Mouse (Mus musculus): ENCODE data around the gene Rnase1. TPM values are rescaled to one million over a fixed set of nuclear protein-coding genes. Genes with fewer than 3 reads are reported as not detected.
"Not testable (repeated sequence)": the region's sequence is repeated elsewhere in the genome, so short reads cannot be mapped to it uniquely, and the experiment has no call there.

The Rnase1 gene
- total RNA-seq (2014; rRNA removed) (7.4 and 28.5 TPM in 2 replicates), polyA plus RNA-seq (2012; rRNA removed) (0.09 TPM in 2 replicates)

- H3K36me3 ChIP-seq (ENCODE audit: control insufficient read depth, insufficient read depth, low read length): no peaks in the 10 kb centered on the region
- no peak within 1 kb of the TSS for H3K27ac ChIP-seq (replicated peaks; ENCODE audit: insufficient read depth, low read depth, low read length)
- no peaks in the 10 kb centered on the region for H3K27me3 ChIP-seq (ENCODE audit: control insufficient read depth, insufficient read depth, low read length)
- H3K4me1 ChIP-seq (ENCODE audit: control insufficient read depth, insufficient read depth, low read length): no peaks in the 10 kb centered on the region
- no peak for DNase-seq (ENCODE audit: extremely low read depth, low read depth, low spot score)
- no peak within 1 kb of the TSS for H3K4me3 ChIP-seq (ENCODE audit: insufficient read depth, low read depth, low read length)
- H3K9ac ChIP-seq (ENCODE audit: low read depth, low read length): no peak within 1 kb of the TSS
- WGBS: 83% methylated on average over 2 of the region's 2 CpGs
- TF ChIP-seq CTCF (IDR thresholded peaks at IDR 0.05; ENCODE audit: low read depth, low read length) (no peak), POLR2A (IDR thresholded peaks at IDR 0.05; ENCODE audit: extremely low read depth, insufficient read depth, low read length) (no peak)
- no peaks in the 10 kb centered on the region for H3K79me2 ChIP-seq (ENCODE audit: control insufficient read depth, insufficient read depth, low read length)
These were observed at the start of gene Rnase1 for GRCm38 (mm10) chr14:51146685-51147084. Rnase1 (minus strand) TSS chr14:51146785.

DNA sequence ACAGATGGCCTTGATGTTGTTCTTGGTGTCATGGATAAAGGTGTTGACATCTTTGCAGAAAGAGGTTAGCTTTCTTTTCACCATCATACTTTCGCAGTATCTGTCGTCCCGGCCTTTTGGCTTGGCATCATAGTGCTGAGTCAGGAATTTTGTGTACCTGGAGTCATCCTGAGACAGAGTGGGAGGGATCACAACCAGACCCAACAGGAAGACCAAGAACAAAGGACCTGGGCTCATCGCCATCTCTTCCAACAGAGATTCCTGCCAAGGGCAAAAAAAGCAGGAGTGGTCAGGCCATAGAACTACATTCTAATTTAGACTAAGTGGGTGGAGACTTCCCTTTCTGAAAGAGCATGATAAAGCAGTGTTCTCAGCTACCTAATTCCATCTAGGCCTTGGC lies 49.1 kb upstream of the Rnase1 start:
- Histone ChIP-seq H3K79me2 (ENCODE audit: control insufficient read depth, insufficient read depth, low read length) (no peaks in the 10 kb centered on the region), H3K4me1 (ENCODE audit: control insufficient read depth, insufficient read depth, low read length) (no peaks in the 10 kb centered on the region), H3K9ac (ENCODE audit: low read depth, low read length) (no peak overlapping the region), H3K4me3 (ENCODE audit: insufficient read depth, low read depth, low read length) (no peak overlapping the region), H3K36me3 (ENCODE audit: control insufficient read depth, insufficient read depth, low read length) (no peaks in the 10 kb centered on the region), H3K27ac (replicated peaks; ENCODE audit: insufficient read depth, low read depth, low read length) (no peak overlapping the region), H3K27me3 (ENCODE audit: control insufficient read depth, insufficient read depth, low read length) (no peaks in the 10 kb centered on the region)
- WGBS: 80% methylated on average over 4 of the region's 4 CpGs
- DNase-seq (ENCODE audit: extremely low read depth, low read depth, low spot score): no peak
- TF ChIP-seq POLR2A (IDR thresholded peaks at IDR 0.05; ENCODE audit: extremely low read depth, insufficient read depth, low read length) (no peak), CTCF (IDR thresholded peaks at IDR 0.05; ENCODE audit: low read depth, low read length) (no peak)

GRCm38 (mm10) chr14:51181051-51181450 lies 34.5 kb upstream of the Rnase1 start:
- H3K27ac ChIP-seq (replicated peaks; ENCODE audit: insufficient read depth, low read depth, low read length); H3K79me2 ChIP-seq (ENCODE audit: control insufficient read depth, insufficient read depth, low read length); H3K27me3 ChIP-seq (ENCODE audit: control insufficient read depth, insufficient read depth, low read length); H3K36me3 ChIP-seq (ENCODE audit: control insufficient read depth, insufficient read depth, low read length); H3K9ac ChIP-seq (ENCODE audit: low read depth, low read length); H3K4me1 ChIP-seq (ENCODE audit: control insufficient read depth, insufficient read depth, low read length); H3K4me3 ChIP-seq (ENCODE audit: insufficient read depth, low read depth, low read length); DNase-seq (ENCODE audit: extremely low read depth, low read depth, low spot score): not testable (repeated sequence)
- WGBS: 73% methylated on average over 2 of the region's 2 CpGs

DNA sequence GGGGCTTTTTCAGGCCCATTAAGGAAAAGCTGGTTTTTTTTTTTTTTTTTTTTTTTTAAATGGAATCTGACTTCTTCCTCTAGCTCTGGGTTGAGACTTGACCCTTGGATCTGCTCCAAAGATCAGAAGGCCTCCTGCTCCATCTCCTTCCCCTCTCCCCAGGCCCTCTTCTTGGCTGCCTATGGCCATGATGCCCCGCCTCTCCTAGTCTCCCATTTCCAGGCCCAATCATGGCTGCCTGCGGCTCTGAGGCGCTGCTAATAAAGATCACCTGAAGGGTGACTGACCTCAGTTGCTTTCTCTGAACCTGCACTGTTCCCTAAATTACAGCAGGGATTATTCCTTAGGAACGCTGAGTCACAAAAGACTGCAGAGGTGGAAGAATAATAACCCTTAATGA lies 27.3 kb upstream of the Rnase1 start:
- no peaks in the 10 kb centered on the region for H3K27me3 ChIP-seq (ENCODE audit: control insufficient read depth, insufficient read depth, low read length)
- TF ChIP-seq CTCF (IDR thresholded peaks at IDR 0.05; ENCODE audit: low read depth, low read length): no peak
- TF ChIP-seq POLR2A (IDR thresholded peaks at IDR 0.05; ENCODE audit: extremely low read depth, insufficient read depth, low read length): no peak
- 91% methylated on average over 4 of the region's 4 CpGs for WGBS

DNA sequence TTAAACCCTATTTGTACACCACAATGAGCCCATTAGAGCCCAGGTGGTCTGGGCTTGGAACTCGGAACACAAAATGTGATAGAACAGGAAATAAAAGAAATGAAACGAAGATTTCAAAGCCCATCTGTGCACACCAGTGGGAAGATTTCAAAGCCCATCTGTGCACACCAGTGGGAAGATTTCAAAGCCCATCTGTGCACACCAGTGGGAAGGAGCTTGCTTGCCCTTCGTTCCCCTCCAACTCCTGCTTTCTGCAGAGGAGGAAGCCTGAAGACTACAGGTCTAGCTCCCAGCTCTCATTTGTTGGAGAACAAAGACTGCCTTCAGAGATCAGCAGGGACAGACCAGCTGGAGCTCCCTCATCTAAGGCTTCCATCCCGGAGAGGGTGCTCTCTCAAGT lies 26.4 kb upstream of the Rnase1 start:
- WGBS: 60% methylated on average over 4 of the region's 4 CpGs
- not testable (repeated sequence) for H3K4me1 ChIP-seq (ENCODE audit: control insufficient read depth, insufficient read depth, low read length); H3K36me3 ChIP-seq (ENCODE audit: control insufficient read depth, insufficient read depth, low read length); DNase-seq (ENCODE audit: extremely low read depth, low read depth, low spot score); H3K79me2 ChIP-seq (ENCODE audit: control insufficient read depth, insufficient read depth, low read length); H3K27me3 ChIP-seq (ENCODE audit: control insufficient read depth, insufficient read depth, low read length); H3K4me3 ChIP-seq (ENCODE audit: insufficient read depth, low read depth, low read length); H3K9ac ChIP-seq (ENCODE audit: low read depth, low read length); H3K27ac ChIP-seq (replicated peaks; ENCODE audit: insufficient read depth, low read depth, low read length)

More for the DNA sequence above, 27.3 kb upstream of the Rnase1 start:
- Histone ChIP-seq H3K9ac (ENCODE audit: low read depth, low read length) (no peak overlapping the region), H3K36me3 (ENCODE audit: control insufficient read depth, insufficient read depth, low read length) (no peaks in the 10 kb centered on the region), H3K4me1 (ENCODE audit: control insufficient read depth, insufficient read depth, low read length) (no peaks in the 10 kb centered on the region), H3K27ac (replicated peaks; ENCODE audit: insufficient read depth, low read depth, low read length) (no peak overlapping the region), H3K79me2 (ENCODE audit: control insufficient read depth, insufficient read depth, low read length) (no peaks in the 10 kb centered on the region), H3K4me3 (ENCODE audit: insufficient read depth, low read depth, low read length) (no peak overlapping the region)
- DNase-seq (ENCODE audit: extremely low read depth, low read depth, low spot score): no peak

GRCm38 (mm10) chr14:51172095-51172865 lies 25.7 kb upstream of the Rnase1 start:
- not testable (repeated sequence) for H3K27me3 ChIP-seq (ENCODE audit: control insufficient read depth, insufficient read depth, low read length); H3K4me1 ChIP-seq (ENCODE audit: control insufficient read depth, insufficient read depth, low read length); H3K4me3 ChIP-seq (ENCODE audit: insufficient read depth, low read depth, low read length); H3K9ac ChIP-seq (ENCODE audit: low read depth, low read length); H3K36me3 ChIP-seq (ENCODE audit: control insufficient read depth, insufficient read depth, low read length); H3K27ac ChIP-seq (replicated peaks; ENCODE audit: insufficient read depth, low read depth, low read length); H3K79me2 ChIP-seq (ENCODE audit: control insufficient read depth, insufficient read depth, low read length)
- TF ChIP-seq CTCF (IDR thresholded peaks at IDR 0.05; ENCODE audit: low read depth, low read length): peak; percentile 64
- DNase-seq (ENCODE audit: extremely low read depth, low read depth, low spot score): peak; percentile 15
- WGBS: 34% methylated on average over 9 of the region's 9 CpGs

Data from liver, adult 2 months (tissue).